Mouse (Mus musculus) testis, adult 2 months (tissue): ENCODE results near the gene Runx2.

Experiments used
- CTCF ChIP-seq: fragments of 200-500 bp; IDR thresholded peaks from 2 replicates; pipeline ENCODE4 v1.5.1; 2012; ENCODE audit warnings: low read depth, mild to moderate bottlenecking, inconsistent platforms, low read length, moderate library complexity; ENCODE audit not compliant: control insufficient read depth, insufficient read depth, insufficient replicate concordance
- POLR2A ChIP-seq: fragments of 200-500 bp; IDR thresholded peaks from 2 replicates; pipeline ENCODE4 v1.6.1; 2012; ENCODE audit warnings: low read depth, mild to moderate bottlenecking, inconsistent platforms, low read length, moderate library complexity; ENCODE audit not compliant: control insufficient read depth

DNA sequence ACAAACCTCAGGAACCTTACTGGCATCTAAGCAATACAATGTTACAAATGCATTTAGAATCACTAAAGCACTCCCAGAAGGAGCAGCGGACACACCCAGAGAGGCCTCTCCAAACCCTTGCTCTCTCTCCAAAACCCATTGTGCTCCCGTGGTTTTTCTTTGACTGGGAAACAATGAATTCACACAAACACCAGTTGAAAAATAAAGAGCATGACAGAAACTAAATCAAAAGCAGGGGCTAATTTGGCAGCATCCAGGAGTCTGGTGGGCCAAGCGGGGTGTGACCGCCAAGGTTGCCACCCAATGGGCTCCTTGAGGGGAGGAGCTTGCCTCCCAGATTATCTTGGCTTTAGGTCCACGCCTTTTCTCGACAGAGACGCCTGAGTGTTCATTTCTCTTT lies 341.9 kb downstream of the Runx2 start:
- TF ChIP-seq POLR2A, result no peak
- TF ChIP-seq CTCF, result no peak
